Mouse (Mus musculus) lung, embryonic 14.5 days (tissue): Measurements from ENCODE around the gene Fsd1. TPM values are rescaled to one million over a fixed set of nuclear protein-coding genes. Genes with fewer than 3 reads are reported as not detected.

Source experiments
- ATAC-seq: fragments of 200-750 bp; cut with Nextera tagmentation; 2 replicates; pipeline ENCODE4 v1.8.0; 2017; ENCODE audit warnings: mild to moderate bottlenecking, moderate TSS enrichment, moderate library complexity; ENCODE audit not compliant: insufficient read depth
- DNase-seq: peaks from one replicate; pipeline ENCODE4 v3.0.0-alpha.2; 2015
- H3K27ac ChIP-seq: fragments of 300-500 bp; sonication (generic); 2 replicates; pipeline ENCODE4 v1.5.1; 2014; ENCODE audit warnings: low read depth, mild to moderate bottlenecking, moderate library complexity
- H3K27me3 ChIP-seq: fragments of 300-500 bp; sonication (generic); 2 replicates; pipeline ENCODE4 v1.6.1; 2014; ENCODE audit warnings: low read length, control low read depth; ENCODE audit not compliant: insufficient read depth
- H3K36me3 ChIP-seq: fragments of 300-500 bp; sonication (generic); 2 replicates; pipeline ENCODE4 v1.6.1; 2014; ENCODE audit warnings: control low read depth; ENCODE audit not compliant: insufficient read depth
- H3K4me1 ChIP-seq: fragments of 300-500 bp; sonication (generic); 2 replicates; pipeline ENCODE4 v1.6.1; 2014; ENCODE audit warnings: antibody characterized with exemption, control low read depth; ENCODE audit not compliant: insufficient read depth
- H3K4me2 ChIP-seq: fragments of 300-500 bp; sonication (generic); 2 replicates; pipeline ENCODE4 v1.6.1; 2014; ENCODE audit warnings: mild to moderate bottlenecking
- H3K4me3 ChIP-seq: fragments of 300-500 bp; sonication (generic); 2 replicates; pipeline ENCODE4 v1.5.1; 2014; ENCODE audit warnings: low read depth, low read length
- H3K9ac ChIP-seq: fragments of 300-500 bp; sonication (generic); 2 replicates; pipeline ENCODE4 v1.6.1; 2014
- H3K9me3 ChIP-seq: fragments of 300-500 bp; sonication (generic); 2 replicates; pipeline ENCODE4 v1.6.1; 2016; ENCODE audit warnings: low read depth, low read length, control low read depth
- CTCF ChIP-seq: IDR thresholded peaks from 2 replicates; pipeline ENCODE4 v1.5.1; 2016; ENCODE audit warnings: antibody characterized with exemption, low read depth
- WGBS: fragments of 180-500 bp; shearing (Covaris S2); extraction: QIAGEN DNeasy Blood & Tissue Kit; methylation state at CpG from one replicate; pipeline ENCODE4 v1.1.7; 2014; 5-methylcytosine and 5-hydroxymethylcytosine counted together
- polyA plus RNA-seq: library from polyadenylated mRNA; unstranded; fragments of >200 nt; fragmentation: Nextera tagmentation; extraction: Ambion mirVana; gene quantifications from 2 replicates; pipeline ENCODE4 v1.2.1, GENCODE M21; 2014

The Fsd1 gene
- polyA plus RNA-seq, 1 experiment from 2014 or later: 11.5 TPM

- Histone ChIP-seq H3K9ac (peak overlapping the region; percentile 45), H3K4me3 (peak overlapping the region; percentile 93), H3K4me1 (peaks cover 18% of the 10 kb centered on the region), H3K36me3 (peaks cover 25% of the 10 kb centered on the region), H3K4me2 (peak overlapping the region; percentile 74), H3K27me3 (no peaks in the 10 kb centered on the region), H3K27ac (no peak overlapping the region; the same call in 1 of the 2 replicates), H3K9me3 (no peaks in the 10 kb centered on the region)
- WGBS: 34% methylated on average over 13 of the region's 13 CpGs
- no peak for TF ChIP-seq CTCF
- DNase-seq (no peak), ATAC-seq (peak; percentile 7)
Measured at GRCm38 (mm10) chr17:56036901-56037287, 50.6 kb downstream of the Fsd1 start.

GRCm38 (mm10) chr17:56038583-56039261, 52.4 kb downstream of the Fsd1 start:
- no peak for DNase-seq
- WGBS: 87% methylated on average over 8 of the region's 8 CpGs
- Histone ChIP-seq H3K4me1 (peaks cover 18% of the 10 kb centered on the region), H3K4me2 (no peak overlapping the region), H3K27ac (no peak overlapping the region), H3K36me3 (peaks cover 19% of the 10 kb centered on the region), H3K4me3 (no peak overlapping the region), H3K27me3 (no peaks in the 10 kb centered on the region), H3K9ac (no peak overlapping the region), H3K9me3 (no peaks in the 10 kb centered on the region)
- no peak for TF ChIP-seq CTCF
- no peak for ATAC-seq

GRCm38 (mm10) chr17:56039345-56039744, 53.0 kb downstream of the Fsd1 start:
- Histone ChIP-seq H3K4me1 (peaks cover 18% of the 10 kb centered on the region), H3K9ac (peak overlapping the region; percentile 78; the same call in 1 of the 2 replicates), H3K27me3 (no peaks in the 10 kb centered on the region), H3K4me2 (peak overlapping the region; percentile 69), H3K4me3 (peak overlapping the region; percentile 74), H3K36me3 (peaks cover 19% of the 10 kb centered on the region), H3K27ac (no peak overlapping the region), H3K9me3 (no peaks in the 10 kb centered on the region)
- 71% methylated on average over 4 of the region's 4 CpGs for WGBS
- no peak for TF ChIP-seq CTCF
- no peak for ATAC-seq
- no peak for DNase-seq

DNA sequence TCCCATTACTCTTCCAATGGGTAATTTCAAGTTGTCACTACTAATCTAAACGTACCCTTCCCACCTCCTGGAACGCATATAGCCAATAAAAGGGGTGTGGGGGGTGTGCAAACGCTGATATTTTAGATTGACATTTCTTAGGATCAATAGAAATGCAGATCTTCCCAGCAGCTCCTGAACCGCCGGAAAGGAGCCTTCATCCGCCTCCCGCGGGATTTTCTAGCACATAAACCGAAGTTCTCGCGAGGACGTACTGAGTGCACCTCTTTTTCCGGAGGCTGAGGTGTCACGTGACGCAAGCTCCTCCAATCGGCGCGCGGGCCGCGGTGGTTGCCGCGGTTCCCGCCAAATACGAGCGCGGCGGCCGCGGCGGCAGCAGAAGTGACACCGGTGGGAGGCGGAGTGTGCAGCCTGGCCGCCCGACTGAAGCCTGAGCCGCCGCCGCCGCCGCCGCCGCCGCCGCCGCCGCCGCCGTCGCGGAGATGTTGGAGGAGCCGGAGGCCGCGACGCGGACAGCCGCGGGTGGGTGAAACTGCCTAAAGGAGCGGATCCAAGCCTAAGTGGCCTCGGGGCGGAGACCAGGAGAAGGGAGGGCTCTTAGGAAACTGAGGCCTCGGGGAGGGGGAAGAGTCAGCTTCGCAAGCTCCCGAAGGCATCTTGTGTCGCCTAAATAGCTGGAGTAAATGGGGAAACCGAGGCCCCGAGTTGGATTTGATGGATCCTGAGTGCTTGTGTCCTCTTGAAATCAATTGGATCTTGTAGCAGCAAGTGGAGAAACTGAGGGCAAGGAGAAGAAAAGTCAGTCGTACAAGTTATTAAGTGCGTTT, 53.9 kb downstream of the Fsd1 start, which contains the start of gene Chaf1a:
Chaf1a (plus strand) TSS at position 410 of the 827 bp plus-strand sequence.
- TF ChIP-seq CTCF: no peak
- Histone ChIP-seq H3K36me3 (peaks cover 22% of the 10 kb centered on the region), H3K27me3 (no peaks in the 10 kb centered on the region), H3K9me3 (no peaks in the 10 kb centered on the region), H3K27ac (peak within 1 kb of the TSS; percentile 84), H3K4me3 (peak within 1 kb of the TSS; percentile 74), H3K4me1 (peaks cover 11% of the 10 kb centered on the region), H3K9ac (peak within 1 kb of the TSS; percentile 78), H3K4me2 (peak within 1 kb of the TSS; percentile 69)
- ATAC-seq: peak; percentile 84
- WGBS: under 1% methylated on average over 68 of the region's 68 CpGs
- peak; percentile 100 for DNase-seq

DNA sequence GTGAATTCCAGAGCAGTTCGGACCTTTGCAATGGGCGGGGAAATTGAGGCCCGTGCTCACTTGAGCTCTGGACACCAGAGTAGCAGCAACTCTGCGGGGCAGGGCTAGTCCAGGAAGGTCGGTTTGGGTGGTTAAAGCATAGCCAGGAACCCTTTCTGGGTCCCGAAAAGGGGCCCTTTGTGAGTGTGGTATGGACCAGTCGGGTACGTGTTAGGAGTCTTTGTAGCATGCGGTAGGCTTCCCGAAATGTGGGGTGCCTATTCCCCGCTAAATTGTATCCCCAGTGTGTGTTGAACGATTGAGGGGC, 54.5 kb downstream of the Fsd1 start:
- H3K36me3 ChIP-seq: peaks cover 28% of the 10 kb centered on the region
- DNase-seq (peak; percentile 44), ATAC-seq (no peak)
- peak overlapping the region; percentile 78 for H3K9ac ChIP-seq
- no peaks in the 10 kb centered on the region for H3K9me3 ChIP-seq
- peak overlapping the region; percentile 84 for H3K27ac ChIP-seq
- no peak for TF ChIP-seq CTCF
- WGBS: 2% methylated on average over 12 of the region's 12 CpGs
- peaks cover 7% of the 10 kb centered on the region; the same call in 1 of the 2 replicates for H3K4me1 ChIP-seq
- peak overlapping the region; percentile 69 for H3K4me2 ChIP-seq
- peak overlapping the region; percentile 74 for H3K4me3 ChIP-seq
- H3K27me3 ChIP-seq: no peaks in the 10 kb centered on the region

Other genes starting within 250 kb of the Fsd1 start
- 0.20 TPM in 2 replicates for gene Adgre4, start 236.5 kb upstream of the Fsd1 start, polyA plus RNA-seq
- gene Zfp119a, start 107.6 kb upstream of the Fsd1 start, polyA plus RNA-seq: 9.9 and 11.5 TPM in 2 replicates
- 13.3 and 16.4 TPM in 2 replicates for gene Zfp959, start 94.4 kb upstream of the Fsd1 start, polyA plus RNA-seq
- 5.1 and 5.4 TPM in 2 replicates for gene Zfp119b, start 37.0 kb upstream of the Fsd1 start, polyA plus RNA-seq
- 0.84 and 1.7 TPM in 2 replicates for gene Ebi3, start 33.9 kb upstream of the Fsd1 start, polyA plus RNA-seq
- gene Yju2, start 27.4 kb upstream of the Fsd1 start, polyA plus RNA-seq: 21.8 and 22.0 TPM in 2 replicates
- gene Shd, start 16.0 kb upstream of the Fsd1 start, polyA plus RNA-seq: 11.4 and 12.0 TPM in 2 replicates
- 14.4 and 14.9 TPM in 2 replicates for gene Stap2, start 19.1 kb downstream of the Fsd1 start, polyA plus RNA-seq
- 127 TPM in 2 replicates for gene Mpnd, start 19.2 kb downstream of the Fsd1 start, polyA plus RNA-seq
- 154 and 160 TPM in 2 replicates for gene Sh3gl1, start 50.1 kb downstream of the Fsd1 start, polyA plus RNA-seq
- gene Chaf1a, start 53.9 kb downstream of the Fsd1 start, polyA plus RNA-seq: 28.0 and 30.4 TPM in 2 replicates
- gene Ubxn6, start 88.5 kb downstream of the Fsd1 start, polyA plus RNA-seq: 30.5 and 31.3 TPM in 2 replicates
- 96.2 and 111 TPM in 2 replicates for gene Hdgfl2, start 93.1 kb downstream of the Fsd1 start, polyA plus RNA-seq
- 0.12 and 0.28 TPM in 2 replicates for gene Plin4, start 123.3 kb downstream of the Fsd1 start, polyA plus RNA-seq
- 0.34 and 0.86 TPM in 2 replicates for gene Plin5, start 131.1 kb downstream of the Fsd1 start, polyA plus RNA-seq
- 0.17 TPM in 1 of 2 replicates, not detected in the other for gene Lrg1, start 135.5 kb downstream of the Fsd1 start, polyA plus RNA-seq
- 1.7 and 1.8 TPM in 2 replicates for gene Sema6b, start 153.8 kb downstream of the Fsd1 start, polyA plus RNA-seq
- 14.5 and 16.2 TPM in 2 replicates for gene Tnfaip8l1, start 176.0 kb downstream of the Fsd1 start, polyA plus RNA-seq
- 93.0 and 95.3 TPM in 2 replicates for gene Mydgf, start 197.4 kb downstream of the Fsd1 start, polyA plus RNA-seq
- gene Dpp9, start 232.4 kb downstream of the Fsd1 start, polyA plus RNA-seq: 37.9 and 41.3 TPM in 2 replicates